Mouse (Mus musculus): Measurements from ENCODE around the gene C3ar1.

DNA sequence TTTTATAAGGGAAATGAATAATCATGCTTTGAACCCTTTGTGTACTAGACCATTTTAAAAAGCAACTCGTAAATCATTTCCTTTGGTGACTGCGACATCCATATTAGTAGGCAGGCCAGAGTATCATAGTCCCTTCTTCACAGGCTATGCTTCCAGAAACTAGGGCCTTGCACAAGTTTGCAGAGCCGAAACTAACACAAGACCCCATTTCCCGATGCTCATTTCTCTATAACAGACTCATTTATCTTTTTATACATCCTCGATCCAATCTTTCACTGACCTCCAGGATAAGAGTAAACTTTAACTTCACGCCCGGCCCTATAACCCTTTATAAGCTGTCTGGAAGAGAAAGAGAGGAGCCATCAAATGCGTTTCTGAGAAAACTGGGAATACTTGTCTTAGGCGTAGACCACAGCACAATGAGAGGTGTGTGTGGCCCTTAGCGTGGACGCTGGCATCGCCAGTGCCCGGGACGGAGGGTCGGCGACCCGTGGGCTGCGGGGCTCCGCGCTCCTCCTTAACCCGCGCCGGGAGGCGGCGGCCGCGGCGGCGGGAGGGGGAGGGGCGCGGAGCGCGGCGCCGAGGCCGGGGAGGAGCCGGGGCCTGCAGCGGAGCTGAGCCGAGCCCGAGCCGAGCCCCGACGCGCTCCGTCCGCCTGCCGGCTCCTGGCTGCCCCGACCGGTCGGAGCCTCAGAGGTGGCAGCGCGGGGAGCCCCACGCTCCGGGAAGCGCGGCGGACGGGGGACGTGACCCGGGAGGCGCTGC, 36.5 kb downstream of the C3ar1 start, which contains the start of gene Foxj2:
- no peak for TF ChIP-seq CTCF (IDR thresholded peaks at IDR 0.05; ENCODE audit: borderline replicate concordance, extremely low read depth, insufficient read depth, insufficient read length)
- peak; percentile 55; the same call in 1 of the 2 replicates for TF ChIP-seq POLR2A (IDR thresholded peaks at IDR 0.05; ENCODE audit: borderline replicate concordance, extremely low read depth, insufficient read depth, insufficient read length, poor library complexity, severe bottlenecking)

Data from brain, embryonic 14.5 days (tissue).